Mouse (Mus musculus) olfactory bulb, adult 2 months (tissue): ENCODE data around the gene Rnf5. TPM values are rescaled to one million over a fixed set of nuclear protein-coding genes. Genes with fewer than 3 reads are reported as not detected.

Source experiments
- H3K27ac ChIP-seq: fragments of 200-500 bp; 2 replicates; pipeline ENCODE4 v1.5.1; 2012; ENCODE audit warnings: low read depth, low read length; ENCODE audit not compliant: insufficient read depth
- H3K4me1 ChIP-seq: fragments of 200-500 bp; 2 replicates; pipeline ENCODE4 v1.6.1; 2012; ENCODE audit warnings: low read length; ENCODE audit not compliant: control insufficient read depth, insufficient read depth
- H3K4me3 ChIP-seq: fragments of 200-500 bp; 2 replicates; pipeline ENCODE4 v1.5.1; 2012; ENCODE audit warnings: mild to moderate bottlenecking, low read depth, low read length, moderate library complexity; ENCODE audit not compliant: insufficient read depth
- CTCF ChIP-seq: fragments of 200-500 bp; IDR thresholded peaks from 2 replicates; pipeline ENCODE4 v1.5.1; 2012; ENCODE audit warnings: low read depth, mild to moderate bottlenecking, low read length, moderate library complexity; ENCODE audit not compliant: insufficient read depth
- POLR2A ChIP-seq: fragments of 200-500 bp; IDR thresholded peaks from 2 replicates; pipeline ENCODE4 v1.6.1; 2012; ENCODE audit warnings: mild to moderate bottlenecking, low read depth, low read length, moderate library complexity; ENCODE audit not compliant: insufficient read depth
- WGBS: fragments of 180-500 bp; shearing (Covaris S2); methylation state at CpG from one replicate; pipeline ENCODE4 v1.1.7; 2018; 5-methylcytosine and 5-hydroxymethylcytosine counted together
- polyA plus RNA-seq: library from polyadenylated mRNA; stranded (reverse); fragments of >200 nt; gene quantifications from 2 replicates; pipeline ENCODE4 v1.2.4, GENCODE M21; 2012; ENCODE audit warnings: low replicate concordance; ENCODE audit not compliant: missing spikeins, insufficient read depth, insufficient read length

Rnf5 gene
- polyA plus RNA-seq, 1 experiment = not detected

GRCm38 (mm10) chr17:34628644-34628967, 25.1 kb upstream of the Rnf5 start:
- 11% methylated on average over 5 of the region's 5 CpGs for WGBS
- peak overlapping the region; percentile 89 for H3K4me3 ChIP-seq
- H3K27ac ChIP-seq = peak overlapping the region; percentile 99
- peaks cover 42% of the 10 kb centered on the region for H3K4me1 ChIP-seq
- no peak for TF ChIP-seq CTCF
- TF ChIP-seq POLR2A = no peak

GRCm38 (mm10) chr17:34627943-34628643, 24.6 kb upstream of the Rnf5 start, which contains the start of gene Ppt2:
Ppt2 (minus strand) TSS chr17:34628510.
- 1% methylated on average over 29 of the region's 29 CpGs for WGBS
- H3K4me3 ChIP-seq = peak within 1 kb of the TSS; percentile 89
- no peak for TF ChIP-seq CTCF
- no peak for TF ChIP-seq POLR2A
- H3K4me1 ChIP-seq = peaks cover 38% of the 10 kb centered on the region
- H3K27ac ChIP-seq = peak within 1 kb of the TSS; percentile 99

- Histone ChIP-seq H3K27ac (peak overlapping the region; percentile 99), H3K4me3 (peak overlapping the region; percentile 89), H3K4me1 (peaks cover 34% of the 10 kb centered on the region)
- under 1% methylated on average over 45 of the region's 45 CpGs for WGBS
- TF ChIP-seq POLR2A (no peak; the same call in none of the 2 replicates), CTCF (0 out of 2 replicates have a peak, but pooled peaks have one; percentile 2)
Observed at GRCm38 (mm10) chr17:34627093-34627942, 23.8 kb upstream of the Rnf5 start.

- Histone ChIP-seq H3K27ac (peak overlapping the region; percentile 89), H3K4me3 (peak overlapping the region; percentile 89), H3K4me1 (peaks cover 29% of the 10 kb centered on the region)
- TF ChIP-seq POLR2A = no peak
- TF ChIP-seq CTCF = 0 out of 2 replicates have a peak, but pooled peaks have one; percentile 3
- 0% methylated on average over 18 of the region's 18 CpGs for WGBS
Observed at GRCm38 (mm10) chr17:34626773-34627092, 23.2 kb upstream of the Rnf5 start.

GRCm38 (mm10) chr17:34626062-34626772, 22.7 kb upstream of the Rnf5 start:
- Histone ChIP-seq H3K27ac (peak overlapping the region; percentile 89; the same call in 1 of the 2 replicates), H3K4me3 (peak overlapping the region; percentile 89), H3K4me1 (peaks cover 24% of the 10 kb centered on the region)
- TF ChIP-seq CTCF (no peak), POLR2A (no peak)
- 43% methylated on average over 16 of the region's 16 CpGs for WGBS

GRCm38 (mm10) chr17:34624981-34625380, 21.5 kb upstream of the Rnf5 start:
- whole genome bisulfite sequencing = 95% methylated on average over 3 of the region's 3 CpGs
- TF ChIP-seq CTCF (no peak), POLR2A (no peak)
- Histone ChIP-seq H3K27ac (no peak overlapping the region), H3K4me1 (peaks cover 20% of the 10 kb centered on the region), H3K4me3 (no peak overlapping the region)

GRCm38 (mm10) chr17:34623161-34623560, 19.7 kb upstream of the Rnf5 start:
- 77% methylated on average over 9 of the region's 9 CpGs for WGBS
- TF ChIP-seq CTCF = no peak
- TF ChIP-seq POLR2A = no peak
- H3K4me1 ChIP-seq = peaks cover 17% of the 10 kb centered on the region
- no peak overlapping the region for H3K4me3 ChIP-seq
- no peak overlapping the region for H3K27ac ChIP-seq

- peaks cover 8% of the 10 kb centered on the region; the same call in 1 of the 2 replicates for H3K4me1 ChIP-seq
- H3K4me3 ChIP-seq = no peak overlapping the region
- 93% methylated on average over 8 of the region's 8 CpGs for WGBS
- no peak overlapping the region for H3K27ac ChIP-seq
- TF ChIP-seq CTCF (no peak), POLR2A (no peak)
Observed at GRCm38 (mm10) chr17:34621006-34621405, 17.5 kb upstream of the Rnf5 start.
